Mouse (Mus musculus) embryonic facial prominence, embryonic 13.5 days (tissue): ENCODE measurements around the gene Tnni2. TPM values are rescaled to one million over a fixed set of nuclear protein-coding genes. Genes with fewer than 3 reads are reported as not detected.

Experiments used
- ATAC-seq: fragments of 200-750 bp; cut with Nextera tagmentation; 2 replicates; pipeline ENCODE4 v1.8.0; 2017; ENCODE audit warnings: low read depth; ENCODE audit not compliant: insufficient number of reproducible peaks, insufficient read depth, low FRiP score, low TSS enrichment
- H3K27ac ChIP-seq: fragments of 300-500 bp; sonication (generic); 2 replicates; pipeline ENCODE4 v1.5.1; 2015; ENCODE audit warnings: moderate library complexity, mild to moderate bottlenecking, inconsistent platforms
- H3K27me3 ChIP-seq: fragments of 300-500 bp; sonication (generic); 2 replicates; pipeline ENCODE4 v1.6.1; 2015; ENCODE audit warnings: mild to moderate bottlenecking, inconsistent platforms
- H3K36me3 ChIP-seq: fragments of 300-500 bp; sonication (generic); 2 replicates; pipeline ENCODE4 v1.6.1; 2015; ENCODE audit warnings: mild to moderate bottlenecking, inconsistent platforms
- H3K4me1 ChIP-seq: fragments of 300-500 bp; sonication (generic); 2 replicates; pipeline ENCODE4 v1.6.1; 2015; ENCODE audit warnings: inconsistent platforms
- H3K4me2 ChIP-seq: fragments of 300-500 bp; sonication (generic); 2 replicates; pipeline ENCODE4 v1.6.1; 2015; ENCODE audit warnings: moderate library complexity, mild to moderate bottlenecking, inconsistent platforms
- H3K4me3 ChIP-seq: fragments of 300-500 bp; sonication (generic); 2 replicates; pipeline ENCODE4 v1.5.1; 2015; ENCODE audit warnings: mild to moderate bottlenecking, inconsistent platforms
- H3K9ac ChIP-seq: fragments of 300-500 bp; sonication (generic); 2 replicates; pipeline ENCODE4 v1.6.1; 2015; ENCODE audit warnings: mild to moderate bottlenecking, inconsistent platforms
- H3K9me3 ChIP-seq: fragments of 300-500 bp; sonication (generic); 2 replicates; pipeline ENCODE4 v1.6.1; 2016; ENCODE audit warnings: inconsistent platforms
- WGBS: fragments of 180-500 bp; shearing (Covaris S2); methylation state at CpG from one replicate; pipeline ENCODE4 v1.1.7; 2015; ENCODE audit warnings: mixed read lengths; 5-methylcytosine and 5-hydroxymethylcytosine counted together
- polyA plus RNA-seq: library from polyadenylated mRNA; unstranded; fragments of >200 nt; fragmentation: Nextera tagmentation; extraction: Ambion mirVana; gene quantifications from 2 replicates; pipeline ENCODE4 v1.2.1, GENCODE M21; 2015

The Tnni2 gene
- polyA plus RNA-seq, 1 experiment from 2014 or later, result 7.7 TPM

DNA sequence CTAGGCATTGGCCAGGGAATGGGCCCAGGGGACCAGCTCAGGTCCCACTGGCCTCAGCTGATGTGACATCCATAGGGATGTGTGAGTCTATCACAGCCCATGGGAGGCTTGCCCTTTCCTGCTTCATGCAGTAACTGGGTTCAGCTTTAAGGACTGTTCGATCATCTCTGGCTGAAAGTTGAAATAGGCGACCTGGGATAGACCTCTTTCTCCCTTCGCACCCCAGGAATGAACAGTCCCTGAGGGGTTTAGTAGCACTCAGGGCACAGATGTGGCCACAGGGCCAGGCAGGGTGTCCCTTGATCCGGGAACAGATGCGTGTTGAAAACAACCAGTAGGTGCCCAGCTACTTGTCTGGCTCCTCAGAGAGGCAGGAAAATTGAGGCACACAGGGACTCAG lies 34.7 kb downstream of the Tnni2 start:
- no peaks in the 10 kb centered on the region for H3K9me3 ChIP-seq
- no peak overlapping the region for H3K9ac ChIP-seq
- no peak for ATAC-seq
- H3K36me3 ChIP-seq, result no peaks in the 10 kb centered on the region; the same call in 1 of the 2 replicates
- peak overlapping the region; percentile 40; the same call in 1 of the 2 replicates for H3K27ac ChIP-seq
- peaks cover 52% of the 10 kb centered on the region for H3K4me1 ChIP-seq
- H3K27me3 ChIP-seq, result no peaks in the 10 kb centered on the region
- no peak overlapping the region for H3K4me2 ChIP-seq
- 79% methylated on average over 5 of the region's 5 CpGs for WGBS
- H3K4me3 ChIP-seq, result no peak overlapping the region

DNA sequence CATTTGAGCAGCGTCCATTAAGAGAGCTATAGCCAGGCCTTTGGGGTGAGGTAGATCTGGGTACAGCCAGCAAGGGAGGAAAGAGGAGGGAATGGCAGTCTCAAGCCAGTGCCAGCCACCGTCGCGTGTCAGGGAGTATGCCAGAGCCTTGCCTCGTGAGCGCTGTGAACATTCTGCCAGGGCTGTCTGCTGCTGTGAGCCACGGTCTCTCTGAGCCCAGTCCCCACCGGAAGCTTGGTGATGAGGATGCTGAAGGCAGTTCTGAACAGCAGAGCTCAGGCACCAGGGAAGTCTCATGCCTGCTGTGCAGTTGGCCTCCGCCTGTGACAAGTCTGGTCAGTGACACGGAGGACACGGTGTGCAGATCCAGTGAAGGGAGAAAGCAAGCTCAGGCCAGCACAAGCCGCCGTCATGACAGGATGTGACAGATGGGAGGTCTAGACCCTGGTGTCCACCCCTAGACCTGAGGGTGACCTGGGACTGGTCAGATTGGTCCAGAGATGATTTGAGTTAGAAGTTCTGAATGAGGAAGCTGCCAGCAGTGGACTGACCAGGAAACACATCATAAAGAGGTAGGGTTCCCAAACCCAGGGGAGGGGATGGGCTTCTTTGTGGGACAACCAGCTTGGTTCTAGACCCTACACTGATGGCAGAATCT lies 35.3 kb downstream of the Tnni2 start:
- H3K4me1 ChIP-seq, result peaks cover 52% of the 10 kb centered on the region
- no peak overlapping the region for H3K9ac ChIP-seq
- no peaks in the 10 kb centered on the region; the same call in 1 of the 2 replicates for H3K36me3 ChIP-seq
- no peak overlapping the region for H3K4me3 ChIP-seq
- H3K9me3 ChIP-seq, result no peaks in the 10 kb centered on the region
- no peaks in the 10 kb centered on the region for H3K27me3 ChIP-seq
- 89% methylated on average over 13 of the region's 13 CpGs for WGBS
- H3K27ac ChIP-seq, result peak overlapping the region; percentile 40; the same call in 1 of the 2 replicates
- ATAC-seq, result no peak
- H3K4me2 ChIP-seq, result no peak overlapping the region

DNA sequence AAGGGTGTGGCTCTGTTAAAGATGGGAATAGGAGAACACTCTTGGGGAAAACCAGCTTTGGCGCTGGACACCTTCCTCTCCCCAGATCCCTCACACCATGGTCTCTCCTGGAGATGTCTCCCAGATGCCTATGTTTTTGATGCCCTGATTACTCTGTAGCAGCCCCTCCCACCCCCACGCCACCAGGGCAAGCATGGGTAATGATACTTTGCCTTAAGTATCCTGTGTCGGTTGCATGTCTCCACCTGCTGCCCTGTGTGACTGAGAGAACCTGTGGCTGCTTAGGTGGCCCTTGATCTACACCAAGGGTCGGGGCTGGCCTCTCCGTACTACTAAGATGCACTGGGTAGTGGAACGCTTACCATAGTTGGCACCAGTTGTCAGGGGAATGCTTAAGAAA lies 36.4 kb downstream of the Tnni2 start:
- peak overlapping the region; percentile 22; the same call in 1 of the 2 replicates for H3K27ac ChIP-seq
- ATAC-seq, result no peak
- 80% methylated on average over 6 of the region's 6 CpGs for WGBS
- no peak overlapping the region for H3K4me2 ChIP-seq
- no peaks in the 10 kb centered on the region for H3K27me3 ChIP-seq
- no peak overlapping the region for H3K9ac ChIP-seq
- no peak overlapping the region for H3K4me3 ChIP-seq
- peaks cover 52% of the 10 kb centered on the region for H3K4me1 ChIP-seq
- H3K36me3 ChIP-seq, result no peaks in the 10 kb centered on the region; the same call in 1 of the 2 replicates
- no peaks in the 10 kb centered on the region for H3K9me3 ChIP-seq

DNA sequence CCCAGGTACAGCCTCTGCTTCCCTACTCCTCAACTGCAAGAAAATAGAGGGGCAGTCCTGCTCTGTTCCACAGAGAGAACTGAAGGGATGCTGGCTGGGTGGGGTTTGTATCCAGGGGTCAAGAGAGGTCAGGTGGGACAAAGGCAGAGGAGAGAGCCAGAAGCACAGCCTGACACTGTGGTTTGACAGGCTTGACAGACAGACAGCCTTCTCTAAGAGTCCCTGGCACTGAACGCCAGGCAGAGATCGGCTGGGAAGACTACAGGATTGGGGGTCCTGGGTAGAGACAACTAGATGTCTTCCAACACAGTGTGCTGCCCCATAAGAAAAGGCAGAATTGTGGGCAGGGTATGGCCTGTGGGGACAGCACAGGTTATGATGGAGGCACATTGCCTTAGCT lies 37.0 kb downstream of the Tnni2 start:
- H3K4me1 ChIP-seq, result peaks cover 52% of the 10 kb centered on the region
- H3K9me3 ChIP-seq, result no peaks in the 10 kb centered on the region
- H3K27me3 ChIP-seq, result no peaks in the 10 kb centered on the region
- WGBS, result 73% methylated on average over 2 of the region's 2 CpGs
- no peak for ATAC-seq
- H3K9ac ChIP-seq, result no peak overlapping the region
- 0 out of 2 replicates have a peak overlapping the region, but pooled peaks have one; percentile 16 for H3K27ac ChIP-seq
- no peak overlapping the region for H3K4me2 ChIP-seq
- no peaks in the 10 kb centered on the region; the same call in 1 of the 2 replicates for H3K36me3 ChIP-seq
- no peak overlapping the region for H3K4me3 ChIP-seq

DNA sequence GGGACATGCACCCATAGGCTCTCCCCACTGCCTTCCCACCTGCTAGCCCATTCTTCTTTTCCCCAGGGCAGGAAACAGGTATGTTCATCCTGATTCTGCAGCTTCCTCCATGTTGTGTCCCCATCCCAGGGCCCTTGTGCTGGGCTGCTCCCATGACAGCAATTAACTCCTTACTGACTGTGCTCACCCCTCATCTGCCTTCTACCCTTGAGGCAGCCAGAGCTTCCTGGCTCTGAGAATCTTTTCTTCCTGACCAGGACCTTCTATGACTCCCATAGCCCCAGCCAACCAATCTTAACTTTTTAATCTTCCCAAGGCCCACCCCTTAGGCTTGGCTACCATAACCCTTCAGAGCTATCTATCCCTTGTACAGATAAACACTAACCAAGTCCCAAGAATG lies 37.7 kb downstream of the Tnni2 start:
- H3K4me1 ChIP-seq, result peaks cover 59% of the 10 kb centered on the region
- H3K36me3 ChIP-seq, result no peaks in the 10 kb centered on the region; the same call in 1 of the 2 replicates
- no peaks in the 10 kb centered on the region for H3K27me3 ChIP-seq
- no peak overlapping the region for H3K4me2 ChIP-seq
- H3K9me3 ChIP-seq, result no peaks in the 10 kb centered on the region
- no peak overlapping the region for H3K4me3 ChIP-seq
- ATAC-seq, result no peak
- H3K9ac ChIP-seq, result no peak overlapping the region
- peak overlapping the region; percentile 99; the same call in 1 of the 2 replicates for H3K27ac ChIP-seq

DNA sequence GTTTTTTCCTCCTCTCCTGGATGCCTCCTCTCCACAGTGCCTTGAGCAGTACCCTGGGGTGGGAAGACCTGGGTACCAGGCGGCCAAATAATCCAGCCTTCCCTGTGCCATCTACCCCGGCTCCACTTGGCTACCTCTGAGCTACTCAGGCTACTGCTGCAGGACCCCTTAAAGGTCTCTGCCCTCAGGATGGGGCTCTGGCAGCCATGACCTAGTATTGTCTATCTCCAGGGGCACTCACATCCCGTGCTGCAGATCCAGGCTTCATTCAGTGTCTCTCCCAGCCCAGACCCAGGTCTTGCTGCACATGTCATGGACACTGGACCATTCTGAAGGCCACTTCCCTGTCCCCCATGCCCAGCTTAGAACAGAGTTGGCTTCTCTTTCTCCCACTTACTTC lies 38.3 kb downstream of the Tnni2 start:
- H3K4me2 ChIP-seq, result no peak overlapping the region
- H3K36me3 ChIP-seq, result no peaks in the 10 kb centered on the region; the same call in 1 of the 2 replicates
- peak overlapping the region; percentile 99 for H3K27ac ChIP-seq
- H3K4me1 ChIP-seq, result peaks cover 58% of the 10 kb centered on the region
- no peaks in the 10 kb centered on the region for H3K9me3 ChIP-seq
- 95% methylated on average over 3 of the region's 3 CpGs for WGBS
- no peak for ATAC-seq
- no peak overlapping the region for H3K9ac ChIP-seq
- H3K4me3 ChIP-seq, result no peak overlapping the region
- no peaks in the 10 kb centered on the region for H3K27me3 ChIP-seq

DNA sequence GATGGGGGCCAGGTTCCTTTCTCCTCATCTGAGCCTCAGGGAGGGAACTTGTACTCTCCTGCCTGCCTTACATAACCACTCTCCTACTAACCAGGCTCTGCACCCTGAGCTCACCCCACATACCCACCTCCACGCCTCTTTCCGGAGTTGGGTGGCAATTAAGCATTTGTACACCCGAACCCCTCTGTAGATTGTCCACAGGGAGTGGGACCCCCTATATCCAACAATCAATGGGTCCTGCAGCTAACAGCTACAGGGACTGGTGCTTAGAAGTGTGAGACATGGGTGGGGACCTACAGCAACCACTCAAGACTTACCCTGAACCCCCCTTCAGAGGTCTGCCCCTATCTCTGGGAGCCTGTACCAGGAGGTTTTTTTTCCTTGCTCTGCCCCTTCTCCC lies 39.1 kb downstream of the Tnni2 start:
- H3K4me1 ChIP-seq, result peaks cover 54% of the 10 kb centered on the region
- WGBS, result 94% methylated on average over 3 of the region's 3 CpGs
- H3K36me3 ChIP-seq, result no peaks in the 10 kb centered on the region; the same call in 1 of the 2 replicates
- no peak overlapping the region for H3K4me3 ChIP-seq
- ATAC-seq, result no peak
- H3K4me2 ChIP-seq, result no peak overlapping the region
- H3K27ac ChIP-seq, result peak overlapping the region; percentile 99
- 0 out of 2 replicates have a peak overlapping the region, but pooled peaks have one; percentile 71 for H3K9ac ChIP-seq
- H3K9me3 ChIP-seq, result no peaks in the 10 kb centered on the region
- no peaks in the 10 kb centered on the region for H3K27me3 ChIP-seq

DNA sequence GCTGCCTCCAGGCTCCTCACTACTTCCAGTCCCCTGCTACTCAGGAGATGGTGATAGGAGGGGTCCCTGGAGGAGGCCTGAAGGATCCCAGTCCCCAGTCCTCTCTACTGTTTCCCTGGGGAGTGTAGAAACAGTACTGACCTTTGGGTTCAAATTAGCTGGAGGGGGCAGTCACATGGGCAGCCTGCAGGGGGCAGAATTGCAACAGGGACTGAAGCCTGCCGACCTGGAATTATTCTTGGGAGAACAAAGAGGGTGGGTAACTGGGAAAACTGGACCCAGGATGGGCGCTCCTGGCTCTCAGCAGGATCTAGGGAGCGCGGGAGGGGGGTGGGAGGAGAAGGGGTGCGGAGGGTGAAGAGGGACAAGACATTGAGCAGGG lies 39.6 kb downstream of the Tnni2 start:
- peak overlapping the region; percentile 99 for H3K27ac ChIP-seq
- H3K9me3 ChIP-seq, result no peaks in the 10 kb centered on the region
- 8% methylated on average over 5 of the region's 5 CpGs for whole genome bisulfite sequencing
- no peak for ATAC-seq
- H3K4me1 ChIP-seq, result peaks cover 53% of the 10 kb centered on the region
- H3K27me3 ChIP-seq, result no peaks in the 10 kb centered on the region
- peak overlapping the region; percentile 24; the same call in 1 of the 2 replicates for H3K4me3 ChIP-seq
- H3K4me2 ChIP-seq, result peak overlapping the region; percentile 54
- H3K9ac ChIP-seq, result peak overlapping the region; percentile 71; the same call in 1 of the 2 replicates
- H3K36me3 ChIP-seq, result no peaks in the 10 kb centered on the region; the same call in 1 of the 2 replicates

DNA sequence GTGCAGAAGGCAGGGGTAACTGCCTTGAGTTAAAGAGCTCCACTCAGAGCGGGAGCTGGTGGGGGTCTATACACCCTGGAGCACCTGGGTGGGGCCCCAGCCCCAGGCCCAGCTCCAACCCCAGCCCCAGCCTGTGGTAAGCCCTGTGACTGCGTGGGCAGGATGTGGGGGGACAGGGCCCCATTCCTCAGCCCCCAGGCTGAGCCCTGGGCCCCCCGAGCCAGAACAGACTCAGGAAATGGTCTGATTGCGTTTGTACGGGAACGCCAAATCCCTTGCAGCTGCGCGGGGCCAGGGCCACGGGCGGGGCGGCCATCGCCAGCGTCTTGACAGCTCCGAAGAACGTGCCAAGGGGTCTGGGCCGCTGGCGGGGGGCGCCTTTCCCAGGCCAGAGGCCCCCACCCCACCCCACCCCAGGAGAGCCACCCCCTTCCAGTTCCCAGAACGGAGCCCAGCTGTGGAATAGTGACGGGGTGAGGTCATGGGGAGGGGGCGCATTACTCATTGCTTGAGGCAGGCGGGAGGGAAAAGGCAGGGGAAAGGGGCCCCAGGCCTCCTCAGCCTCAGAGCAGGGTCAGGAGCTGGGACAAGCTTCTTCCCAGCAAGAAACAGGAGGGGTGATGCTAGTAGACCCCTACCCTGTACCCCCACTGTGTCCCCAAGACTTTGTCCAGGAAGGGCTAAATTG lies 40.1 kb downstream of the Tnni2 start:
- ATAC-seq, result peak; percentile 86
- peak overlapping the region; percentile 24 for H3K4me3 ChIP-seq
- WGBS, result 3% methylated on average over 22 of the region's 22 CpGs
- no peaks in the 10 kb centered on the region; the same call in 1 of the 2 replicates for H3K36me3 ChIP-seq
- H3K4me2 ChIP-seq, result peak overlapping the region; percentile 54
- H3K27ac ChIP-seq, result peak overlapping the region; percentile 99
- no peaks in the 10 kb centered on the region for H3K27me3 ChIP-seq
- H3K9me3 ChIP-seq, result no peaks in the 10 kb centered on the region
- H3K9ac ChIP-seq, result peak overlapping the region; percentile 71
- peaks cover 58% of the 10 kb centered on the region for H3K4me1 ChIP-seq

DNA sequence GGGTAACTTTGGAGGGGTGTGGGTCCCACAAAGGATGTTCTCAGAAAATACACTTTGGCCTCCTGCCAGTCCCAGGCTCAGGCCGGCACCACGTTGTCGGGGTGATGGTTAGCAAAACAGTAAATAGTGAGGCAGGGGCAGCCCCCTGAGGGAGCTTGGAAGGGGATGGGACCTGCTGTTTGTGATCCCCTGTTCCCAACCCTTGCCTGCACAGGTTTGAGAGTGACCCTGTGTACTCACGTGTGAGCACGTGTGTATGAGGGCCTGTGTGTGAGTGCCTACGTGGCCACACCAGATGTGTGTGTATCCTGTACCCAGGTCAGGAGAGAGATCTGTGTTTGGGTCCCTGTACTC lies 40.6 kb downstream of the Tnni2 start:
- no peaks in the 10 kb centered on the region for H3K27me3 ChIP-seq
- H3K4me2 ChIP-seq, result peak overlapping the region; percentile 54
- H3K4me1 ChIP-seq, result peaks cover 63% of the 10 kb centered on the region
- WGBS, result 9% methylated on average over 6 of the region's 6 CpGs
- H3K4me3 ChIP-seq, result 0 out of 2 replicates have a peak overlapping the region, but pooled peaks have one; percentile 4
- H3K36me3 ChIP-seq, result no peaks in the 10 kb centered on the region
- H3K9me3 ChIP-seq, result no peaks in the 10 kb centered on the region
- peak overlapping the region; percentile 99 for H3K27ac ChIP-seq
- peak; percentile 13; the same call in 1 of the 2 replicates for ATAC-seq
- peak overlapping the region; percentile 71 for H3K9ac ChIP-seq

DNA sequence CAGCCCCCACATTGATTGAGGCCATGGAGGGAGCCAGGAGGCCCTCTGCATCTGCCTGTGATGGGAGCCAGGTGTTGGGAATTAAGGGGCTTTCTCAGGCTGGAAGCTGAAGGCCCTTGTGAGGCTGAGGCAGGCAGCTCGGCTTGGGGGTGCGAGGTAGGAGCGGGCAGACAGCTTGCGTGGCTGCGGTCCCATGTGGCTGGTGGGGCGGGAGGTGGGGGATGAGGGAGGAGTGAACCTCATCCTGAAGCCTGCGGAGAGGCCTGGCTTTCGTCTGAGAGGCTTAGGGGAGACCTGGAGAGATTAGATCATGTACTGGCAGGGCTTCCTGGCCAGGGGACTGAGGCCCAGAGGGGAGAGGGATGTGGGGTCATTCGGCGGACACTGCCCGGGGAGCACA lies 41.5 kb downstream of the Tnni2 start:
- H3K4me1 ChIP-seq, result peaks cover 72% of the 10 kb centered on the region
- no peaks in the 10 kb centered on the region for H3K36me3 ChIP-seq
- no peaks in the 10 kb centered on the region for H3K9me3 ChIP-seq
- 29% methylated on average over 11 of the region's 11 CpGs for WGBS
- no peaks in the 10 kb centered on the region for H3K27me3 ChIP-seq
- no peak for ATAC-seq
- no peak overlapping the region for H3K4me3 ChIP-seq
- H3K9ac ChIP-seq, result peak overlapping the region; percentile 49; the same call in 1 of the 2 replicates
- peak overlapping the region; percentile 54; the same call in 1 of the 2 replicates for H3K4me2 ChIP-seq
- peak overlapping the region; percentile 99 for H3K27ac ChIP-seq
